Comparison of ENCODE assay signal across 17 mouse cellular contexts in genomic region chr15:73962881-73963280, GRCm38 (mm10).
DNase-seq lines count a peak whose midpoint lies in the region.
"Had no signal": no experiment of that assay in that cellular context is flagged by ENCODE, and none has a peak within 500 bp of the region (broad histone marks: within the 10 kb centered on the region; RNA-seq: fewer than 3 reads in every experiment).

No protein-coding gene starts in this region.

- DNase-seq in adrenal gland, adult 2 months, result peak; percentile 10
- no peak for DNase-seq in adrenal gland, postnatal 25 days
- peak; percentile 20 for DNase-seq in retina, postnatal 1 day
- no peak for DNase-seq in retina, embryonic 14.5 days (ENCODE audit: low spot score)
- peak; percentile 65 for DNase-seq in ZHBTc4 (ENCODE audit: low read depth, low spot score)
- no peak for DNase-seq in cerebellum, adult 11-12 months
- no peak for DNase-seq in urinary bladder, adult 2 months (ENCODE audit: low spot score)
- DNase-seq: B cell, adult 2 months; cerebellum, adult 11 months; cerebellum, adult 8-10 months; cerebellum, postnatal 10 days; cerebellum, postnatal 36 days; embryo, embryonic 11 days; gastrocnemius, postnatal 25 days; heart, adult 18-20 months; heart, postnatal 14 days; heart, postnatal 4 days had no signal

Comparison
In these comparisons a context has a peak if more than half of its experiments do, and no peak if none do; other contexts are left out.
1. DNase-seq: peak in adrenal gland, adult 2 months (single experiment), retina, postnatal 1 day (single experiment) and ZHBTc4 (single experiment); none in adrenal gland, postnatal 25 days (single experiment), retina, embryonic 14.5 days (single experiment), cerebellum, adult 11-12 months (single experiment) and urinary bladder, adult 2 months (single experiment).